Mouse (Mus musculus) liver, embryonic 13.5 days (tissue): Measurements from ENCODE around the gene Gm2696. TPM values are rescaled to one million over a fixed set of nuclear protein-coding genes. Genes with fewer than 3 reads are reported as not detected.
A peak's percentile ranks its signal among the peaks of the same experiment; 100 is the strongest.

Source experiments
- ATAC-seq: fragments of 200-750 bp; cut with Nextera tagmentation; 2 replicates; pipeline ENCODE4 v1.8.0; 2017; ENCODE audit warnings: low read depth, mild to moderate bottlenecking, moderate number of reproducible peaks, moderate library complexity
- DNase-seq: peaks from one replicate; pipeline ENCODE4 v3.0.0; 2022
- H3K27ac ChIP-seq: fragments of 300-500 bp; sonication (generic); 2 replicates; pipeline ENCODE4 v1.5.1; 2015; ENCODE audit warnings: moderate library complexity, mild to moderate bottlenecking, inconsistent platforms
- H3K27me3 ChIP-seq: fragments of 300-500 bp; sonication (generic); 2 replicates; pipeline ENCODE4 v1.6.1; 2015; ENCODE audit warnings: mild to moderate bottlenecking, inconsistent platforms
- H3K36me3 ChIP-seq: fragments of 300-500 bp; sonication (generic); 2 replicates; pipeline ENCODE4 v1.6.1; 2015; ENCODE audit warnings: mild to moderate bottlenecking, inconsistent platforms
- H3K4me1 ChIP-seq: fragments of 300-500 bp; sonication (generic); replicated peaks from 2 replicates; pipeline ENCODE4 v1.6.1; 2015; ENCODE audit warnings: inconsistent platforms
- H3K4me2 ChIP-seq: fragments of 300-500 bp; sonication (generic); 2 replicates; pipeline ENCODE4 v1.6.1; 2015; ENCODE audit warnings: inconsistent platforms, mild to moderate bottlenecking, moderate library complexity
- H3K4me3 ChIP-seq: fragments of 300-500 bp; sonication (generic); replicated peaks from 2 replicates; pipeline ENCODE4 v1.5.1; 2015; ENCODE audit warnings: mild to moderate bottlenecking, inconsistent platforms
- H3K9ac ChIP-seq: fragments of 300-500 bp; sonication (generic); 2 replicates; pipeline ENCODE4 v1.6.1; 2015; ENCODE audit warnings: mild to moderate bottlenecking, inconsistent platforms
- H3K9me3 ChIP-seq: fragments of 300-500 bp; sonication (generic); replicated peaks from 2 replicates; pipeline ENCODE4 v1.6.1; 2016; ENCODE audit warnings: inconsistent platforms
- WGBS: fragments of 180-500 bp; shearing (Covaris S2); methylation state at CpG from one replicate; pipeline ENCODE4 v1.1.7; 2015; ENCODE audit not compliant: insufficient replicate concordance; 5-methylcytosine and 5-hydroxymethylcytosine counted together
- polyA plus RNA-seq: library from polyadenylated mRNA; unstranded; fragments of >200 nt; fragmentation: Nextera tagmentation; extraction: Ambion mirVana; gene quantifications from 2 replicates; pipeline ENCODE4 v1.2.1, GENCODE M21; 2015

Gm2696 gene
- polyA plus RNA-seq, 1 experiment from 2014 or later, result not detected

- Histone ChIP-seq H3K36me3 (no peaks in the 10 kb centered on the region), H3K27ac (no peak within 1 kb of the TSS), H3K9me3 (no peaks in the 10 kb centered on the region), H3K4me3 (no peak within 1 kb of the TSS), H3K9ac (no peak within 1 kb of the TSS), H3K27me3 (no peaks in the 10 kb centered on the region), H3K4me1 (no peaks in the 10 kb centered on the region), H3K4me2 (no peak within 1 kb of the TSS)
- DNase-seq (no peak), ATAC-seq (no peak)
- WGBS, result 41% methylated on average over 8 of the region's 8 CpGs
Observed at GRCm38 (mm10) chr10:77798921-77799508, 15.5 kb upstream of the Gm2696 start, which contains the start of gene Gm19668. TSS of gene Gm19668 (minus strand) at chr10:77799133.

- WGBS, result 32% methylated on average over 3 of the region's 3 CpGs
Observed at GRCm38 (mm10) chr10:77804095-77804494, 10.4 kb upstream of the Gm2696 start.

GRCm38 (mm10) chr10:77811743-77812142, 2.7 kb upstream of the Gm2696 start, which contains the start of gene Gm9507:
TSS of gene Gm9507 (minus strand) at chr10:77811843.
- DNase-seq, result no peak
- 62% methylated on average over 5 of the region's 5 CpGs for WGBS
- ATAC-seq, result no peak

More at GRCm38 (mm10) chr10:77804095-77804494, 10.4 kb upstream of the Gm2696 start:
- ATAC-seq (no peak), DNase-seq (no peak)
- Histone ChIP-seq H3K27me3 (no peaks in the 10 kb centered on the region), H3K27ac (no peak overlapping the region), H3K4me1 (no peaks in the 10 kb centered on the region), H3K36me3 (no peaks in the 10 kb centered on the region), H3K4me2 (no peak overlapping the region), H3K4me3 (no peak overlapping the region), H3K9me3 (no peaks in the 10 kb centered on the region), H3K9ac (no peak overlapping the region)

GRCm38 (mm10) chr10:77815514-77815913, 1.0 kb downstream of the Gm2696 start:
- Histone ChIP-seq H3K4me1 (no peaks in the 10 kb centered on the region), H3K4me2 (no peak overlapping the region), H3K4me3 (no peak overlapping the region), H3K27ac (no peak overlapping the region), H3K9me3 (no peaks in the 10 kb centered on the region), H3K9ac (no peak overlapping the region), H3K27me3 (no peaks in the 10 kb centered on the region), H3K36me3 (no peaks in the 10 kb centered on the region)
- 24% methylated on average over 5 of the region's 5 CpGs for WGBS
- ATAC-seq (no peak), DNase-seq (peak; percentile 9)

More at GRCm38 (mm10) chr10:77811743-77812142, 2.7 kb upstream of the Gm2696 start, which contains the start of gene Gm9507:
- H3K4me2 ChIP-seq, result no peak within 1 kb of the TSS
- H3K27ac ChIP-seq, result no peak within 1 kb of the TSS
- no peaks in the 10 kb centered on the region for H3K36me3 ChIP-seq
- H3K9me3 ChIP-seq, result no peaks in the 10 kb centered on the region
- no peaks in the 10 kb centered on the region for H3K4me1 ChIP-seq
- H3K27me3 ChIP-seq, result no peaks in the 10 kb centered on the region
- no peak within 1 kb of the TSS for H3K4me3 ChIP-seq
- H3K9ac ChIP-seq, result no peak within 1 kb of the TSS

GRCm38 (mm10) chr10:77818523-77818922, 4.0 kb downstream of the Gm2696 start:
- no peaks in the 10 kb centered on the region for H3K27me3 ChIP-seq
- 84% methylated on average over 4 of the region's 4 CpGs for WGBS
- no peak overlapping the region for H3K27ac ChIP-seq
- H3K9me3 ChIP-seq, result no peaks in the 10 kb centered on the region
- DNase-seq (no peak), ATAC-seq (0 out of 2 replicates have a peak, but pooled peaks have one; percentile 29)
- no peak overlapping the region for H3K4me3 ChIP-seq
- no peaks in the 10 kb centered on the region for H3K36me3 ChIP-seq
- no peak overlapping the region for H3K4me2 ChIP-seq
- no peak overlapping the region for H3K9ac ChIP-seq
- no peaks in the 10 kb centered on the region for H3K4me1 ChIP-seq

- Histone ChIP-seq H3K4me3 (no peak overlapping the region), H3K27me3 (no peaks in the 10 kb centered on the region), H3K36me3 (no peaks in the 10 kb centered on the region), H3K4me2 (no peak overlapping the region), H3K9ac (no peak overlapping the region), H3K4me1 (no peaks in the 10 kb centered on the region), H3K27ac (no peak overlapping the region), H3K9me3 (no peaks in the 10 kb centered on the region)
- ATAC-seq, result no peak
- no peak for DNase-seq
- WGBS, result 45% methylated on average over 4 of the region's 4 CpGs
Observed at GRCm38 (mm10) chr10:77819203-77819602, 4.7 kb downstream of the Gm2696 start.

- Histone ChIP-seq H3K4me1 (no peaks in the 10 kb centered on the region), H3K9me3 (no peaks in the 10 kb centered on the region), H3K27ac (no peak within 1 kb of the TSS), H3K27me3 (no peaks in the 10 kb centered on the region), H3K9ac (no peak within 1 kb of the TSS), H3K4me2 (no peak within 1 kb of the TSS), H3K36me3 (no peaks in the 10 kb centered on the region), H3K4me3 (no peak within 1 kb of the TSS)
- 61% methylated on average over 6 of the region's 6 CpGs for WGBS
- DNase-seq (no peak), ATAC-seq (no peak)
Observed at GRCm38 (mm10) chr10:77826951-77827350, 12.5 kb downstream of the Gm2696 start, which contains the start of gene Krtap10-4. TSS of gene Krtap10-4 (minus strand) at chr10:77827095.

- Histone ChIP-seq H3K27ac (no peak within 1 kb of the TSS), H3K27me3 (no peaks in the 10 kb centered on the region), H3K4me2 (no peak within 1 kb of the TSS), H3K9me3 (no peaks in the 10 kb centered on the region), H3K4me3 (no peak within 1 kb of the TSS), H3K36me3 (no peaks in the 10 kb centered on the region), H3K4me1 (no peaks in the 10 kb centered on the region), H3K9ac (no peak within 1 kb of the TSS)
- ATAC-seq (no peak), DNase-seq (no peak)
- 53% methylated on average over 9 of the region's 9 CpGs for WGBS
Observed at GRCm38 (mm10) chr10:77835647-77836046, 21.2 kb downstream of the Gm2696 start, which contains the start of gene Krtap10-10. TSS of gene Krtap10-10 (plus strand) at chr10:77835947.

- Histone ChIP-seq H3K27me3 (no peaks in the 10 kb centered on the region), H3K36me3 (no peaks in the 10 kb centered on the region), H3K27ac (no peak overlapping the region), H3K4me3 (no peak overlapping the region), H3K4me2 (no peak overlapping the region), H3K4me1 (no peaks in the 10 kb centered on the region), H3K9ac (no peak overlapping the region), H3K9me3 (no peaks in the 10 kb centered on the region)
- DNase-seq (no peak), ATAC-seq (no peak)
- WGBS, result 52% methylated on average over 6 of the region's 6 CpGs
Observed at GRCm38 (mm10) chr10:77839006-77839405, 24.5 kb downstream of the Gm2696 start.

GRCm38 (mm10) chr10:77846503-77846902, 32.0 kb downstream of the Gm2696 start, which contains the start of gene Gm36176:
TSS of gene Gm36176 (plus strand) at chr10:77846803.
- WGBS, result 33% methylated on average over 3 of the region's 3 CpGs
- no peaks in the 10 kb centered on the region for H3K4me1 ChIP-seq
- H3K36me3 ChIP-seq, result no peaks in the 10 kb centered on the region
- H3K4me3 ChIP-seq, result no peak within 1 kb of the TSS
- DNase-seq (no peak), ATAC-seq (no peak)
- H3K4me2 ChIP-seq, result no peak within 1 kb of the TSS
- H3K27me3 ChIP-seq, result no peaks in the 10 kb centered on the region
- H3K27ac ChIP-seq, result no peak within 1 kb of the TSS
- H3K9ac ChIP-seq, result no peak within 1 kb of the TSS
- no peaks in the 10 kb centered on the region for H3K9me3 ChIP-seq

GRCm38 (mm10) chr10:77846961-77847360, 32.5 kb downstream of the Gm2696 start:
- no peaks in the 10 kb centered on the region for H3K27me3 ChIP-seq
- WGBS, result 15% methylated on average over 2 of the region's 2 CpGs
- H3K9ac ChIP-seq, result no peak overlapping the region

GRCm38 (mm10) chr10:77847538-77847937, 33.1 kb downstream of the Gm2696 start:
- H3K4me3 ChIP-seq, result no peak overlapping the region
- H3K9ac ChIP-seq, result no peak overlapping the region
- no peak overlapping the region for H3K4me2 ChIP-seq
- DNase-seq (no peak), ATAC-seq (no peak)
- H3K27ac ChIP-seq, result no peak overlapping the region
- 62% methylated on average over 2 of the region's 2 CpGs for WGBS
- H3K36me3 ChIP-seq, result no peaks in the 10 kb centered on the region
- H3K27me3 ChIP-seq, result no peaks in the 10 kb centered on the region
- H3K9me3 ChIP-seq, result no peaks in the 10 kb centered on the region
- no peaks in the 10 kb centered on the region for H3K4me1 ChIP-seq

More at GRCm38 (mm10) chr10:77846961-77847360, 32.5 kb downstream of the Gm2696 start:
- Histone ChIP-seq H3K36me3 (no peaks in the 10 kb centered on the region), H3K4me2 (no peak overlapping the region), H3K4me3 (no peak overlapping the region), H3K9me3 (no peaks in the 10 kb centered on the region), H3K27ac (no peak overlapping the region), H3K4me1 (no peaks in the 10 kb centered on the region)
- DNase-seq, result no peak
- ATAC-seq, result no peak
